Mouse (Mus musculus): ENCODE measurements around the gene Car5a.

Gene Car5a

GRCm38 (mm10) chr8:121944831-121945230 lies at the start of gene Car5a:
Gene Car5a, minus strand, starts transcription at chr8:121944904.
- H3K27me3 ChIP-seq (ENCODE audit: control insufficient read depth, insufficient read depth, low read length, poor library complexity, severe bottlenecking): no peaks in the 10 kb centered on the region
- DNase-seq (ENCODE audit: low read depth, low spot score): no peak
- no peaks in the 10 kb centered on the region for H3K36me3 ChIP-seq (ENCODE audit: control insufficient read depth, insufficient read depth, low read length, poor library complexity, severe bottlenecking)

- H3K27me3 ChIP-seq (ENCODE audit: control insufficient read depth, insufficient read depth, low read length, poor library complexity, severe bottlenecking): no peaks in the 10 kb centered on the region
- peaks cover 5% of the 10 kb centered on the region for H3K36me3 ChIP-seq (ENCODE audit: control insufficient read depth, insufficient read depth, low read length, poor library complexity, severe bottlenecking)
- no peak for DNase-seq (ENCODE audit: low read depth, low spot score)
Observed at GRCm38 (mm10) chr8:121992911-121993310, 48.2 kb upstream of the Car5a start.

GRCm38 (mm10) chr8:121991611-121992010 lies 46.9 kb upstream of the Car5a start:
- Histone ChIP-seq H3K36me3 (ENCODE audit: control insufficient read depth, insufficient read depth, low read length, poor library complexity, severe bottlenecking) (peaks cover 1% of the 10 kb centered on the region), H3K27me3 (ENCODE audit: control insufficient read depth, insufficient read depth, low read length, poor library complexity, severe bottlenecking) (no peaks in the 10 kb centered on the region)
- no peak for DNase-seq (ENCODE audit: low read depth, low spot score)

GRCm38 (mm10) chr8:121990506-121991255 lies 46.0 kb upstream of the Car5a start:
- no peaks in the 10 kb centered on the region for H3K27me3 ChIP-seq (ENCODE audit: control insufficient read depth, insufficient read depth, low read length, poor library complexity, severe bottlenecking)
- no peak for DNase-seq (ENCODE audit: low read depth, low spot score)
- peaks cover 1% of the 10 kb centered on the region for H3K36me3 ChIP-seq (ENCODE audit: control insufficient read depth, insufficient read depth, low read length, poor library complexity, severe bottlenecking)

- Histone ChIP-seq H3K36me3 (ENCODE audit: control insufficient read depth, insufficient read depth, low read length, poor library complexity, severe bottlenecking) (peaks cover 3% of the 10 kb centered on the region), H3K27me3 (ENCODE audit: control insufficient read depth, insufficient read depth, low read length, poor library complexity, severe bottlenecking) (no peaks in the 10 kb centered on the region)
- no peak for DNase-seq (ENCODE audit: low read depth, low spot score)
Observed at GRCm38 (mm10) chr8:121987892-121988291, 43.2 kb upstream of the Car5a start.

- DNase-seq (ENCODE audit: low read depth, low spot score): no peak
- Histone ChIP-seq H3K27me3 (ENCODE audit: control insufficient read depth, insufficient read depth, low read length, poor library complexity, severe bottlenecking) (no peaks in the 10 kb centered on the region), H3K36me3 (ENCODE audit: control insufficient read depth, insufficient read depth, low read length, poor library complexity, severe bottlenecking) (peaks cover 3% of the 10 kb centered on the region)
Observed at GRCm38 (mm10) chr8:121985673-121986072, 41.0 kb upstream of the Car5a start.

GRCm38 (mm10) chr8:121981520-121981895 lies 36.8 kb upstream of the Car5a start:
- Histone ChIP-seq H3K36me3 (ENCODE audit: control insufficient read depth, insufficient read depth, low read length, poor library complexity, severe bottlenecking) (peaks cover 7% of the 10 kb centered on the region), H3K27me3 (ENCODE audit: control insufficient read depth, insufficient read depth, low read length, poor library complexity, severe bottlenecking) (no peaks in the 10 kb centered on the region)
- no peak for DNase-seq (ENCODE audit: low read depth, low spot score)

GRCm38 (mm10) chr8:121980792-121981519 lies 36.3 kb upstream of the Car5a start:
- Histone ChIP-seq H3K27me3 (ENCODE audit: control insufficient read depth, insufficient read depth, low read length, poor library complexity, severe bottlenecking) (no peaks in the 10 kb centered on the region), H3K36me3 (ENCODE audit: control insufficient read depth, insufficient read depth, low read length, poor library complexity, severe bottlenecking) (peaks cover 7% of the 10 kb centered on the region)
- no peak for DNase-seq (ENCODE audit: low read depth, low spot score)

GRCm38 (mm10) chr8:121978670-121979069 lies 34.0 kb upstream of the Car5a start:
- Histone ChIP-seq H3K27me3 (ENCODE audit: control insufficient read depth, insufficient read depth, low read length, poor library complexity, severe bottlenecking) (no peaks in the 10 kb centered on the region), H3K36me3 (ENCODE audit: control insufficient read depth, insufficient read depth, low read length, poor library complexity, severe bottlenecking) (peaks cover 10% of the 10 kb centered on the region)
- no peak for DNase-seq (ENCODE audit: low read depth, low spot score)

- no peaks in the 10 kb centered on the region for H3K27me3 ChIP-seq (ENCODE audit: control insufficient read depth, insufficient read depth, low read length, poor library complexity, severe bottlenecking)
- H3K36me3 ChIP-seq (ENCODE audit: control insufficient read depth, insufficient read depth, low read length, poor library complexity, severe bottlenecking): peaks cover 10% of the 10 kb centered on the region
- DNase-seq (ENCODE audit: low read depth, low spot score): peak; percentile 48
Observed at GRCm38 (mm10) chr8:121977819-121978590, 33.3 kb upstream of the Car5a start.

GRCm38 (mm10) chr8:121973906-121974305 lies 29.2 kb upstream of the Car5a start:
- DNase-seq (ENCODE audit: low read depth, low spot score): no peak
- Histone ChIP-seq H3K36me3 (ENCODE audit: control insufficient read depth, insufficient read depth, low read length, poor library complexity, severe bottlenecking) (peaks cover 7% of the 10 kb centered on the region), H3K27me3 (ENCODE audit: control insufficient read depth, insufficient read depth, low read length, poor library complexity, severe bottlenecking) (no peaks in the 10 kb centered on the region)

- Histone ChIP-seq H3K27me3 (ENCODE audit: control insufficient read depth, insufficient read depth, low read length, poor library complexity, severe bottlenecking) (no peaks in the 10 kb centered on the region), H3K36me3 (ENCODE audit: control insufficient read depth, insufficient read depth, low read length, poor library complexity, severe bottlenecking) (peaks cover 5% of the 10 kb centered on the region; the same call in 1 of the 2 replicates)
- DNase-seq (ENCODE audit: low read depth, low spot score): peak; percentile 50
Observed at GRCm38 (mm10) chr8:121971488-121972058, 26.9 kb upstream of the Car5a start.

GRCm38 (mm10) chr8:121970225-121970624 lies 25.5 kb upstream of the Car5a start:
- Histone ChIP-seq H3K27me3 (ENCODE audit: control insufficient read depth, insufficient read depth, low read length, poor library complexity, severe bottlenecking) (no peaks in the 10 kb centered on the region), H3K36me3 (ENCODE audit: control insufficient read depth, insufficient read depth, low read length, poor library complexity, severe bottlenecking) (peaks cover 5% of the 10 kb centered on the region; the same call in 1 of the 2 replicates)
- DNase-seq (ENCODE audit: low read depth, low spot score): no peak

- no peaks in the 10 kb centered on the region for H3K27me3 ChIP-seq (ENCODE audit: control insufficient read depth, insufficient read depth, low read length, poor library complexity, severe bottlenecking)
- no peaks in the 10 kb centered on the region for H3K36me3 ChIP-seq (ENCODE audit: control insufficient read depth, insufficient read depth, low read length, poor library complexity, severe bottlenecking)
- no peak for DNase-seq (ENCODE audit: low read depth, low spot score)
Observed at GRCm38 (mm10) chr8:121968542-121968941, 23.8 kb upstream of the Car5a start.

All from splenic B cell, adult 2 months (primary cell).